Mouse (Mus musculus): Measurements from ENCODE around the gene Unc119b. TPM values are rescaled to one million over a fixed set of nuclear protein-coding genes. Genes with fewer than 3 reads are reported as not detected.
A peak's percentile ranks its signal among the peaks of the same experiment; 100 is the strongest.

The Unc119b gene
- polyA plus RNA-seq, 1 experiment from 2014 or later: 10.1 TPM

DNA sequence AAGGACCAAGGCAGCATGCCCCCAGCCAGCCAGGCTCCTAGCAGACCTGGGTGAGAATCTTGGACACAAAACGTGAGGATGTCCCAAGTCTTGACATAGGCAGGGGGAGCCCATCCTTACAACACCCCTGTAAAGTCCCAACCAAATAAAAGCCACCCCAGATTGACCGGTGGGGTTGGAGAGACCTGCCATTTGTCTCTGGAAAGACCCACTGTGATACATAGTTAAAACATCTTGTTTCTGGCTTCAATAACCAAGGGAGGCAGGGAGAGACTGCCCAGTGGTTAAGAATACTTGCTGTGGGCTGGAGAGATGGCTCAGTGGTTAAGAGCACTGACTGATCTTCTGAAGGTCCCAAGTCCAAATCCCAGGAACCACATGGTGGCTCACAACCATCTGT lies 32.5 kb downstream of the Unc119b start:
- no peak for TF ChIP-seq CTCF (IDR thresholded peaks at IDR 0.05; ENCODE audit: low read depth)
- Histone ChIP-seq H3K9me3 (ENCODE audit: control insufficient read depth) (no peaks in the 10 kb centered on the region), H3K4me3 (ENCODE audit: low read depth, low read length) (no peak overlapping the region), H3K4me2 (replicated peaks; ENCODE audit: low read depth) (no peak overlapping the region), H3K27ac (ENCODE audit: low read depth, low read length) (no peak overlapping the region), H3K4me1 (replicated peaks; ENCODE audit: control insufficient read depth, insufficient read depth, low read length) (no peaks in the 10 kb centered on the region), H3K27me3 (replicated peaks; ENCODE audit: control insufficient read depth, insufficient read depth, low read length) (no peaks in the 10 kb centered on the region), H3K9ac (ENCODE audit: low read depth, low read length) (no peak overlapping the region), H3K36me3 (ENCODE audit: control insufficient read depth, insufficient read depth) (peaks cover 34% of the 10 kb centered on the region)
- WGBS: 88% methylated on average over 2 of the region's 2 CpGs
- no peak for ATAC-seq

DNA sequence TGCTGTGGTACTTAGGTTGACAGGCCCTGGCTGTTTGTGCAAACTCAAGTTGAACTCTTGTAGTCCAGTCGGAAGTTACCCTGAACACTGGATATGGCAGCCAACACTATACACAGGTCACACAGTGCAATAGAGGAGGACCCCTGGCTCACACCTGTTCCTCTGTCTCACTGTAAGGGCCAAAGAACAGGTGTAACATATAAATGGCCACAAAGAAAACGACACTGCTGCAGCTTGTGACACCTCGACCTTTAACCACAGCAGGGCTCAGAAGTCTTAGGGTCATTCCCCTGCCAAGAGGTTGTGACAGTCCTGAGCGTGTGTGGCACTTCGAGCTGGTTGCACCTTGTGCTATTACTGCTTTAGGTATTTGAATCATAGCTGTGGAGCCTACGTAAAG lies 34.3 kb downstream of the Unc119b start:
- H3K36me3 ChIP-seq (ENCODE audit: control insufficient read depth, insufficient read depth): peaks cover 48% of the 10 kb centered on the region
- no peak overlapping the region for H3K4me2 ChIP-seq (replicated peaks; ENCODE audit: low read depth)
- H3K27ac ChIP-seq (ENCODE audit: low read depth, low read length): peak overlapping the region; percentile 46
- no peak overlapping the region for H3K4me3 ChIP-seq (ENCODE audit: low read depth, low read length)
- H3K9me3 ChIP-seq (ENCODE audit: control insufficient read depth): no peaks in the 10 kb centered on the region
- WGBS: 57% methylated on average over 6 of the region's 6 CpGs
- TF ChIP-seq CTCF (IDR thresholded peaks at IDR 0.05; ENCODE audit: low read depth): no peak
- no peaks in the 10 kb centered on the region for H3K27me3 ChIP-seq (replicated peaks; ENCODE audit: control insufficient read depth, insufficient read depth, low read length)
- H3K9ac ChIP-seq (ENCODE audit: low read depth, low read length): no peak overlapping the region
- H3K4me1 ChIP-seq (replicated peaks; ENCODE audit: control insufficient read depth, insufficient read depth, low read length): no peaks in the 10 kb centered on the region
- ATAC-seq: peak; percentile 62

DNA sequence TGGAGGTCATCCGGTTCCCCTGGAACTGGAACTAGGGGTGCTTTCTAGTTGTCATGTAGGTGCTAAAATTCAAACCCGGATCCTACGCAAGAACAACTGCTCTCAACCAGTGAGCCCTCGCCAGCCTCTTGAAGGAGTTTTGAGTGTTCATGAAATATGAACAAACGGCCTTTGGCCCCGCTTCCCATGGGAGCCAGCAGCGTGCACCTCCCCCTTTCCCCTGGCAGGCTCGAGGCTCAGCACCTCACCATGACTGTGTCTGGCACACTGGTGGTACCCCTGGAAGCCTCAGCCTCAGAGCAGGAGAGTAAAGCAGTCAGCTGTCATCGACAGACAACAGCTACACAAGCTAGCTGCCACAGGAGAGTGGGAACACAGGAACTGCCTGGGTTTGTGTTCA lies 34.8 kb downstream of the Unc119b start:
- H3K9me3 ChIP-seq (ENCODE audit: control insufficient read depth): no peaks in the 10 kb centered on the region
- H3K9ac ChIP-seq (ENCODE audit: low read depth, low read length): no peak overlapping the region
- 73% methylated on average over 9 of the region's 9 CpGs for WGBS
- no peak overlapping the region for H3K4me2 ChIP-seq (replicated peaks; ENCODE audit: low read depth)
- no peak for TF ChIP-seq CTCF (IDR thresholded peaks at IDR 0.05; ENCODE audit: low read depth)
- peaks cover 53% of the 10 kb centered on the region for H3K36me3 ChIP-seq (ENCODE audit: control insufficient read depth, insufficient read depth)
- no peaks in the 10 kb centered on the region for H3K27me3 ChIP-seq (replicated peaks; ENCODE audit: control insufficient read depth, insufficient read depth, low read length)
- no peaks in the 10 kb centered on the region for H3K4me1 ChIP-seq (replicated peaks; ENCODE audit: control insufficient read depth, insufficient read depth, low read length)
- H3K4me3 ChIP-seq (ENCODE audit: low read depth, low read length): no peak overlapping the region
- H3K27ac ChIP-seq (ENCODE audit: low read depth, low read length): peak overlapping the region; percentile 46
- no peak for ATAC-seq

DNA sequence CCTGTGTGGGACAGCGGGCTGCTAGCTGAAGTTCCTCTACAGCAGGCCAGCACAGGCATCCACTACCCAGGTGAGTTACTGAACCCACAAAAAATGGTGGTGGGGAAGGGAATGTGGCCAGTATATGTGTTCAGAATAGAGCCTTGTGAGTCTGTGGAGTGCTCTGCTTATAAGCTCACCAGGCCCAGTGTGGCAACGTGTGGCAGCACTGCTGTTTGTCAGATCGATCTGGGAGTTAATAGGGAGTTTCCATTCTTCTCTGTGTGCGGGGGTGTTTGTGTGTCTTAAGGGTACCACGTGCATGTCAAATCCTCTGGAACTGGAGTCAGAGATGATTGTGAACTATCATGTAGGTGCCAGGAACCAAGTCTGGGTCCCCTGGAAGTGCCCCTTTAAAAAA lies 35.2 kb downstream of the Unc119b start:
- 79% methylated on average over 5 of the region's 5 CpGs for WGBS
- no peak for TF ChIP-seq CTCF (IDR thresholded peaks at IDR 0.05; ENCODE audit: low read depth)
- Histone ChIP-seq H3K27ac (ENCODE audit: low read depth, low read length) (no peak overlapping the region; the same call in 1 of the 2 replicates), H3K27me3 (replicated peaks; ENCODE audit: control insufficient read depth, insufficient read depth, low read length) (no peaks in the 10 kb centered on the region), H3K36me3 (ENCODE audit: control insufficient read depth, insufficient read depth) (peaks cover 55% of the 10 kb centered on the region), H3K4me3 (ENCODE audit: low read depth, low read length) (no peak overlapping the region), H3K4me1 (replicated peaks; ENCODE audit: control insufficient read depth, insufficient read depth, low read length) (no peaks in the 10 kb centered on the region), H3K9ac (ENCODE audit: low read depth, low read length) (no peak overlapping the region), H3K9me3 (ENCODE audit: control insufficient read depth) (no peaks in the 10 kb centered on the region), H3K4me2 (replicated peaks; ENCODE audit: low read depth) (no peak overlapping the region)
- ATAC-seq: no peak; the same call in 1 of the 2 replicates

DNA sequence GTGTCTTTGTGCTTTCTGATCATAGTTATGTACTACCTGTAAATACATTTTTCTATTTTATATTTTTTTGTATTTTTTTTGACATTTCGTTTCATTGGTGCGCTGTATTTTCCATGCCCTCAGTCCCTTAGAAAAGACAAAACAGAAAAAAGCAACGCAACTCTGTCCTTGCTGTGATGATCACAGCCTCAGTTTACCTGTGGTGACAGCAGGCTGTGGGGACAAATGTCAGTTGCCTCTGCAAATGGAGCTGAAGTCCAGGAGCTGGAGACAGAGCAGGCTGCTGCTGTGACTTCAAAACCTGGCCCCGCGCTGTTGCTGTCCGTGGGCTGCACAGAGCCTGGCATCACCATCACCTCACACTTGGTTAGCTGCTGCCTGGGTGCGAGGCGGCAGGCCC lies 36.6 kb downstream of the Unc119b start, which contains the start of gene Gm10401:
TSS of gene Gm10401 (minus strand) at position 101 of the 400 bp plus-strand sequence.
- 98% methylated on average over 8 of the region's 8 CpGs for WGBS
- TF ChIP-seq CTCF (IDR thresholded peaks at IDR 0.05; ENCODE audit: low read depth): no peak
- peaks cover 55% of the 10 kb centered on the region for H3K36me3 ChIP-seq (ENCODE audit: control insufficient read depth, insufficient read depth)

DNA sequence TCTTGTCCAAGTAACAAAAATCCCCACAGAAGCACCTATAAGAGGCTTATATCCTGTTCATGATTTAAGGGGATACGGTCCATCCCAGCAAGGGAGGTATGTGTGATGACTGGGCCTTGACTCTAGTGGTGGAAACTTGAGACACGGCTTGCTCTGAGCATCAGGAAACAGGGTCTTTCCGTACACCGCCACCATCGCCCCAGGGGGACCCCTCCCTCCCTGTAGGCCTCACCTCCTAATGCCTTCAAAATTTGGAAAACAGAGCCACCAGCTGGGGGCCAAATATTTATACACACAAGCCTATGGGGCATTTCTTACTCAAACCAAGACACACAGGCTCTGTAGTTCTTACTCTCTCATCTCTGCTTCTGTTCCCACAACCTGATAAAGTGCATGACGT lies 43.0 kb downstream of the Unc119b start:
- no peak overlapping the region for H3K4me2 ChIP-seq (replicated peaks; ENCODE audit: low read depth)
- ATAC-seq: no peak
- H3K9me3 ChIP-seq (ENCODE audit: control insufficient read depth): no peaks in the 10 kb centered on the region
- no peak overlapping the region for H3K27ac ChIP-seq (ENCODE audit: low read depth, low read length)
- H3K9ac ChIP-seq (ENCODE audit: low read depth, low read length): no peak overlapping the region
- H3K4me1 ChIP-seq (replicated peaks; ENCODE audit: control insufficient read depth, insufficient read depth, low read length): no peaks in the 10 kb centered on the region
- 88% methylated on average over 6 of the region's 6 CpGs for WGBS
- TF ChIP-seq CTCF (IDR thresholded peaks at IDR 0.05; ENCODE audit: low read depth): no peak
- no peak overlapping the region for H3K4me3 ChIP-seq (ENCODE audit: low read depth, low read length)
- H3K36me3 ChIP-seq (ENCODE audit: control insufficient read depth, insufficient read depth): peaks cover 56% of the 10 kb centered on the region
- H3K27me3 ChIP-seq (replicated peaks; ENCODE audit: control insufficient read depth, insufficient read depth, low read length): no peaks in the 10 kb centered on the region

More for the DNA sequence above, 36.6 kb downstream of the Unc119b start, which contains the start of gene Gm10401:
- H3K9ac ChIP-seq (ENCODE audit: low read depth, low read length): no peak within 1 kb of the TSS
- H3K4me1 ChIP-seq (replicated peaks; ENCODE audit: control insufficient read depth, insufficient read depth, low read length): no peaks in the 10 kb centered on the region
- no peak within 1 kb of the TSS for H3K4me2 ChIP-seq (replicated peaks; ENCODE audit: low read depth)
- no peak for ATAC-seq
- no peaks in the 10 kb centered on the region for H3K27me3 ChIP-seq (replicated peaks; ENCODE audit: control insufficient read depth, insufficient read depth, low read length)
- H3K27ac ChIP-seq (ENCODE audit: low read depth, low read length): no peak within 1 kb of the TSS
- H3K9me3 ChIP-seq (ENCODE audit: control insufficient read depth): no peaks in the 10 kb centered on the region
- H3K4me3 ChIP-seq (ENCODE audit: low read depth, low read length): no peak within 1 kb of the TSS

DNA sequence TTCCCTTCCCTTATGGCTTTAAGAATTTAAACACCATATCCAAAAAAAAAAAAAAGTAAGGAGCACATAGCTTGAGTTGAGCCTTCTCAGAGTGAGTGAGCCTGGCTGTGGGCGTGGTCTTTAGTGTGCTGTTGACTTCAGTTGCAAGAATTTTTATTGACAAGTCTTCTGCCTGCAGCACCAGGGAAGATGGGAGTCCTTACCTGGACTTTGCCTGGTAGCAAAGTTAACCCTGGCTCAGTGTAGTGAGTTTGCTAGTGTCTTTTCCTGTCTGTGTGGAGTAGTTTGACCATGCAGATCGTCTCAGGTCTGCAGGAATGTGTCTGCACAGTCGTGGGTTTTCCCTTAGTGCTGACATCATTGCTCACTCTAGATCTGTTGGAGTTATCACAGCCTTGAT lies 43.8 kb downstream of the Unc119b start:
- Histone ChIP-seq H3K27me3 (replicated peaks; ENCODE audit: control insufficient read depth, insufficient read depth, low read length) (no peaks in the 10 kb centered on the region), H3K4me3 (ENCODE audit: low read depth, low read length) (no peak overlapping the region), H3K4me1 (replicated peaks; ENCODE audit: control insufficient read depth, insufficient read depth, low read length) (no peaks in the 10 kb centered on the region), H3K27ac (ENCODE audit: low read depth, low read length) (no peak overlapping the region), H3K4me2 (replicated peaks; ENCODE audit: low read depth) (no peak overlapping the region), H3K9me3 (ENCODE audit: control insufficient read depth) (no peaks in the 10 kb centered on the region), H3K36me3 (ENCODE audit: control insufficient read depth, insufficient read depth) (peaks cover 56% of the 10 kb centered on the region), H3K9ac (ENCODE audit: low read depth, low read length) (no peak overlapping the region)
- WGBS: 34% methylated on average over 3 of the region's 3 CpGs
- no peak for TF ChIP-seq CTCF (IDR thresholded peaks at IDR 0.05; ENCODE audit: low read depth)
- ATAC-seq: peak; percentile 39; the same call in 1 of the 2 replicates
